Mouse (Mus musculus) lung, postnatal 25 days (tissue): ENCODE measurements around the gene Ppm1h.
A peak's percentile ranks its signal among the peaks of the same experiment; 100 is the strongest.

Experiments used
- DNase-seq: peaks from one replicate; pipeline ENCODE4 v3.0.0; 2022; ENCODE audit warnings: low spot score

Gene Ppm1h

GRCm38 (mm10) chr10:122809851-122810250 lies 131.3 kb downstream of the Ppm1h start:
- DNase-seq, result no peak

GRCm38 (mm10) chr10:122815094-122815493 lies 136.5 kb downstream of the Ppm1h start:
- DNase-seq, result peak; percentile 82

- no peak for DNase-seq
These were observed 139.2 kb downstream of the Ppm1h start for GRCm38 (mm10) chr10:122817741-122818140.

GRCm38 (mm10) chr10:122819808-122820207 lies 141.2 kb downstream of the Ppm1h start:
- no peak for DNase-seq

- DNase-seq, result no peak
These were observed 143.0 kb downstream of the Ppm1h start for GRCm38 (mm10) chr10:122821549-122821948.

- DNase-seq, result no peak
These were observed 145.1 kb downstream of the Ppm1h start for GRCm38 (mm10) chr10:122823642-122824041.

- DNase-seq, result no peak
These were observed 148.3 kb downstream of the Ppm1h start for GRCm38 (mm10) chr10:122826696-122827331.

- no peak for DNase-seq
These were observed 149.3 kb downstream of the Ppm1h start for GRCm38 (mm10) chr10:122827719-122828414.

- DNase-seq, result no peak
These were observed 151.2 kb downstream of the Ppm1h start for GRCm38 (mm10) chr10:122829801-122830217.

GRCm38 (mm10) chr10:122830638-122831037 lies 152.1 kb downstream of the Ppm1h start:
- DNase-seq, result no peak

- no peak for DNase-seq
These were observed 163.5 kb downstream of the Ppm1h start for GRCm38 (mm10) chr10:122842014-122842413.

- DNase-seq, result no peak
These were observed 164.4 kb downstream of the Ppm1h start for GRCm38 (mm10) chr10:122842961-122843360.

- no peak for DNase-seq
These were observed 166.9 kb downstream of the Ppm1h start for GRCm38 (mm10) chr10:122845471-122845870.

GRCm38 (mm10) chr10:122846476-122846875 lies 167.9 kb downstream of the Ppm1h start:
- no peak for DNase-seq

- no peak for DNase-seq
These were observed 169.5 kb downstream of the Ppm1h start for GRCm38 (mm10) chr10:122848020-122848457.

GRCm38 (mm10) chr10:122851267-122852160 lies 173.0 kb downstream of the Ppm1h start:
- no peak for DNase-seq

- no peak for DNase-seq
These were observed 176.0 kb downstream of the Ppm1h start for GRCm38 (mm10) chr10:122854571-122854970.

GRCm38 (mm10) chr10:122855149-122855548 lies 176.6 kb downstream of the Ppm1h start:
- DNase-seq, result no peak

GRCm38 (mm10) chr10:122856040-122856764 lies 177.6 kb downstream of the Ppm1h start:
- DNase-seq, result no peak

GRCm38 (mm10) chr10:122857155-122857554 lies 178.6 kb downstream of the Ppm1h start:
- no peak for DNase-seq

- DNase-seq, result no peak
These were observed 180.5 kb downstream of the Ppm1h start for GRCm38 (mm10) chr10:122858904-122859641.
